Mouse (Mus musculus) liver, embryonic 16.5 days (tissue): ENCODE results near the gene Cavin3. TPM values are rescaled to one million over a fixed set of nuclear protein-coding genes. Genes with fewer than 3 reads are reported as not detected.
A peak's percentile ranks its signal among the peaks of the same experiment; 100 is the strongest.

Experiments
- ATAC-seq: fragments of 200-750 bp; cut with Nextera tagmentation; 2 replicates; pipeline ENCODE4 v1.8.0; 2017; ENCODE audit warnings: low read depth, mild to moderate bottlenecking, moderate number of reproducible peaks, moderate library complexity
- H3K27ac ChIP-seq: fragments of 300-500 bp; sonication (generic); 2 replicates; pipeline ENCODE4 v1.5.1; 2014; ENCODE audit warnings: mild to moderate bottlenecking, low read length
- H3K27me3 ChIP-seq: fragments of 300-500 bp; sonication (generic); 2 replicates; pipeline ENCODE4 v1.6.1; 2014; ENCODE audit warnings: low read depth, low read length, mixed read lengths; ENCODE audit not compliant: control insufficient read depth, insufficient read depth
- H3K36me3 ChIP-seq: fragments of 300-500 bp; sonication (generic); 2 replicates; pipeline ENCODE4 v1.6.1; 2014; ENCODE audit warnings: mild to moderate bottlenecking; ENCODE audit not compliant: control insufficient read depth, insufficient read depth
- H3K4me1 ChIP-seq: fragments of 300-500 bp; sonication (generic); 2 replicates; pipeline ENCODE4 v1.6.1; 2014; ENCODE audit warnings: low read depth, low read length, mixed read lengths; ENCODE audit not compliant: control insufficient read depth
- H3K4me2 ChIP-seq: fragments of 300-500 bp; sonication (generic); 2 replicates; pipeline ENCODE4 v1.6.1; 2014; ENCODE audit warnings: low read depth, low read length, mixed read lengths
- H3K4me3 ChIP-seq: fragments of 300-500 bp; sonication (generic); 2 replicates; pipeline ENCODE4 v1.5.1; 2014; ENCODE audit warnings: low read depth, mild to moderate bottlenecking, low read length
- H3K9ac ChIP-seq: fragments of 300-500 bp; sonication (generic); 2 replicates; pipeline ENCODE4 v1.6.1; 2014; ENCODE audit warnings: low read depth, low read length
- H3K9me3 ChIP-seq: fragments of 300-500 bp; sonication (generic); replicated peaks from 2 replicates; pipeline ENCODE4 v1.6.1; 2016; ENCODE audit warnings: low read length; ENCODE audit not compliant: control insufficient read depth
- WGBS: fragments of 180-500 bp; shearing (Covaris S2); extraction: QIAGEN DNeasy Blood & Tissue Kit; methylation state at CpG from one replicate; pipeline ENCODE4 v1.1.7; 2014; ENCODE audit not compliant: insufficient replicate concordance; 5-methylcytosine and 5-hydroxymethylcytosine counted together
- polyA plus RNA-seq: library from polyadenylated mRNA; unstranded; fragments of >200 nt; fragmentation: Nextera tagmentation; extraction: Ambion mirVana; gene quantifications from 2 replicates; pipeline ENCODE4 v1.2.1, GENCODE M21; 2015

Gene Cavin3
- polyA plus RNA-seq, 1 experiment from 2014 or later = 5.2 TPM

DNA sequence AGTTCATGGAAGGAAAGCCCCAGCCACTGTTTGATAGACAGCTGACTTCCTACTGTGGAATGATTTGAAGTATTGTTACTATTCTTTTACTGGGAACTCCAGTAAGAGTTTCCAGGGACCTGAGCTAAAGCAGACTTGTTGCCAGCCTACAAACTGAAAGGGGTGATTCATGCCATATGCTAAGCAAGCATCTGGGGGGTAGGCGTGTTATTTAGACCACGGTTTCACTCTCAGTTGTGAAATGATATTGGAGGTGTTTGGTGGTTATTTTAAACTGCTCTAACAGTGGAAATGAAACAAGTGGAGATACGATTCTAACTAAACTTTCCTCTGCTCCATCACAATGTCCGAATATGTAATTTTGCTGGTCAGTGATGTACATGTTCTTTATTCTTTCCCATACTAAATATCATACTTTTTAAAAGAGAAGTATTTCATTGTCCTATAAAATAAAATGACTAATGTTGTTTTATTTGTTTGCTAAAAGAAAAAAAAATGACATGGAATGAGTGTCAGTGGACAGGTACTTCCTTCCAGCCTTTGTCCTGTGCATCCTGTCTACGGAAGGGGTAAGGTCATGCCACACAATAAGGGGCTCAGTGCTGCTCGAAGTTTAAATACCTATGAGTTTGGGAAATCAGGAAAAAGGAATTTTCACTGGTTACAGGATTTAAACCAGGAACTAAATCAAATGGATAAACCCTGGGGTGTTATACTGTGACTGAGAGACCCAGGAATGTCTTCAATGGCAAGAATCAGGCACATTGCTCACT, 5.2 kb upstream of the Cavin3 start:
- Histone ChIP-seq H3K27ac (no peak overlapping the region), H3K9ac (no peak overlapping the region), H3K4me2 (no peak overlapping the region), H3K4me3 (no peak overlapping the region), H3K9me3 (no peaks in the 10 kb centered on the region), H3K4me1 (no peaks in the 10 kb centered on the region), H3K36me3 (no peaks in the 10 kb centered on the region), H3K27me3 (peaks cover 5% of the 10 kb centered on the region)
- WGBS = 41% methylated on average over 6 of the region's 6 CpGs
- ATAC-seq = no peak

DNA sequence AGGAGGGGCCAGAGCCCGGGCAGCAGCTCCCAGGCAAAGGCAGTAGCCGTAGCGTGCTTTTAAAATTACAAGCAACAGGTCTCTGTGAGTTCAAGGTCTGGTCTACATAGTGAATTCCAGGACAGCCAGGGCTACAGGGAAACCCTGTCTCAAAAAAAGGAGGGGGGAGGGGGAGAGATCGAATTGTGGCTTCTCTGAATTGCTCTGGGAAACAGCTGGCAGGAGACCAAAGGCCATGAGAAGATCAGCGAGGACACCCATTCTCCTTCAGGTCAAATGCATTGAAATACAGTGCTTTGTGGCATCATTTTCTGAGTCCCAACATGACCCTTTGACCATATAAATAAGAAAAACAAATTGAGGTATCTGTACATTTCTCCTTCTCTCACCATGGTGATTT, 2.9 kb upstream of the Cavin3 start:
- Histone ChIP-seq H3K36me3 (no peaks in the 10 kb centered on the region), H3K9ac (no peak overlapping the region), H3K4me3 (no peak overlapping the region), H3K27ac (no peak overlapping the region), H3K4me2 (no peak overlapping the region), H3K27me3 (peaks cover 18% of the 10 kb centered on the region), H3K4me1 (no peaks in the 10 kb centered on the region), H3K9me3 (no peaks in the 10 kb centered on the region)
- ATAC-seq = no peak
- 47% methylated on average over 5 of the region's 5 CpGs for WGBS

DNA sequence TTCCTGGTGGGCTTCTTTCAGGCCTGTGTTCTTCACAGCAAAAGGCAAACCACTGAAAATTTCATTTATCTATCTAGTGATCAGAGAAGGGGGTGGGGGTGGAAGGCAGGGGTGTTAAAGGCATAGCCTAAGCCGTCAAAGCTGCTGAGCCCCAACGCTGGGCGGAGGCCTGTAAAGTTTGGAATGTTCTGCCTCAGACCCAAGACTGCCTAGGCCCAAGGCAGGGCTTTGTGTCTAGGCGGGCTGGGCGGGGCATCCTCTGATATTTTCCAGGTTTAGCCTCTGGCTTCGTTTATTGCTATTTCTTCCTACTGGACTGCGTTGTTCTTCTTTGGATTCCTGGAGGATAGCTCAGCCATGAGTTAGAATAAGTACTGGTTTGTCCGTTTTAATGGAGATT, 326 bp upstream of the Cavin3 start:
- Histone ChIP-seq H3K27me3 (peaks cover 18% of the 10 kb centered on the region), H3K36me3 (no peaks in the 10 kb centered on the region), H3K4me3 (peak overlapping the region; percentile 37; the same call in 1 of the 2 replicates), H3K4me2 (peak overlapping the region; percentile 55; the same call in 1 of the 2 replicates), H3K4me1 (no peaks in the 10 kb centered on the region), H3K9ac (no peak overlapping the region), H3K27ac (no peak overlapping the region), H3K9me3 (no peaks in the 10 kb centered on the region)
- 48% methylated on average over 8 of the region's 8 CpGs for WGBS
- no peak for ATAC-seq

DNA sequence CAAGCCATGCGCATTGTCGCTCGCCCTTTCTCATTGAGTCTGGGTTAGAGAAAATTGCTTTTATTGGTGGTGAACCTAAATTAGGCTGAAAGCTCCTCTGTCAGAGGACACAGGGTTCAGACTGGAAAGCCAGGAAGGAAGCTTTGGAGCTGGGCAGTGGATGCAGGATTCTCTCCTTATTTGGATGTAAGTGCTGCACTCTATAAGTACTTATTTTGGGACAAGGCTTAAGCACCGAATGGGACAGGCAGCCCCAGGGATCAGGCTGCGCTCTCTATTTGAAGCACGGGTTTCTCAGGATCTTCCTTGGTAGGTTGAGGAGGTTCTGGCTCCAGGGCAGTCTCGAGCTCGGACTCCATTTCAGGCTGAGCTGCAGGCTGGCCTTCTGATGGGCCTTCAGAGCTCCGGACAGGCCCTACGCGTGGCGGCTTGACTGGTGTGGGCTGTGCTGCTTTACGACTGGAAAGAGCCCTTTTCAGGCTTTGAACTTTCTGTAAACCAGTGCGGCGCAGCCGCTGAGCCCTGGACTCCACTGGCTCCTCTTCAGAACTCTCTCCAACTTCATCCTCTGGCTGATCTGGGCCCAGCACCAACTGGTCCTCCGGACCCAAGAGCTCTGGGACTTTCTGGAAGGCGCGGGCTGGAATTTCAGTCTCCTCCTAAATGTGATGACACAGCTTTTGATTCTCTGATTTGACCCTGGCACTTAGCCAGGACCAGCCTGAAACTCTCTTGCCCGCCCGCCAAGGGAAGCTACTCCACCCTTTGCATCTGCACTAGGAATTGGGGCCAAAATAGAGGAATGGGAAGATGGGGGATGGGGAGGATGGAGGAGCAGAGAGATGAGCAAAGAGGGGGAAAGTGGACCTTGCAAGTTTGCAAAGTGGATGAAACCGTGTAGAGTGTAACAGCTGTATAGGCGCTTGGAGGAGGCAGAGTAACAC, 1.3 kb downstream of the Cavin3 start:
- H3K9ac ChIP-seq = no peak overlapping the region
- H3K27me3 ChIP-seq = peaks cover 18% of the 10 kb centered on the region
- ATAC-seq = no peak
- no peaks in the 10 kb centered on the region for H3K4me1 ChIP-seq
- no peak overlapping the region for H3K27ac ChIP-seq
- WGBS = 63% methylated on average over 23 of the region's 23 CpGs
- H3K4me2 ChIP-seq = no peak overlapping the region
- H3K36me3 ChIP-seq = no peaks in the 10 kb centered on the region
- H3K9me3 ChIP-seq = no peaks in the 10 kb centered on the region
- no peak overlapping the region for H3K4me3 ChIP-seq

DNA sequence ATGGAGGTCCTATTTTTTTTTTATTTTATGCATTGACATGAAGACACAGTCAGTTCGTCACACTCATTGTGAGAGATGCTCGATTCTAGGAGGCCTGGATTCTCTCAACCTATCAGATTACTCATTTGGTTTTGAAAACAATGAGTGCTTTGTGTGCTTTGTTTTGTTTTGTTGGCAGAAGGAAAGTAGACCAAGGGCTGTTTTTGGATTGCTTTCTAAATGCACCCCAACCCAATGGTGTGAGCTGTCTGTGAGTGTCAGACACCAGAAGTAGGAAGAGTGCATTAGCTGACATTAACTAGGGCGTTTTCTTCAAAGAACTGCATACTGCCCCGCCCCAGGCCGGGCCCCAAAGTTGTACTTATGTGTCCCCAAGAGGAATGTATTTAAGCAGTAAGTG, 2.0 kb downstream of the Cavin3 start:
- no peak overlapping the region for H3K27ac ChIP-seq
- no peaks in the 10 kb centered on the region for H3K36me3 ChIP-seq
- 51% methylated on average over 5 of the region's 5 CpGs for WGBS
- ATAC-seq = no peak
- H3K4me1 ChIP-seq = no peaks in the 10 kb centered on the region
- no peak overlapping the region for H3K4me2 ChIP-seq
- no peaks in the 10 kb centered on the region for H3K9me3 ChIP-seq
- H3K9ac ChIP-seq = no peak overlapping the region
- no peak overlapping the region for H3K4me3 ChIP-seq
- H3K27me3 ChIP-seq = peaks cover 18% of the 10 kb centered on the region

DNA sequence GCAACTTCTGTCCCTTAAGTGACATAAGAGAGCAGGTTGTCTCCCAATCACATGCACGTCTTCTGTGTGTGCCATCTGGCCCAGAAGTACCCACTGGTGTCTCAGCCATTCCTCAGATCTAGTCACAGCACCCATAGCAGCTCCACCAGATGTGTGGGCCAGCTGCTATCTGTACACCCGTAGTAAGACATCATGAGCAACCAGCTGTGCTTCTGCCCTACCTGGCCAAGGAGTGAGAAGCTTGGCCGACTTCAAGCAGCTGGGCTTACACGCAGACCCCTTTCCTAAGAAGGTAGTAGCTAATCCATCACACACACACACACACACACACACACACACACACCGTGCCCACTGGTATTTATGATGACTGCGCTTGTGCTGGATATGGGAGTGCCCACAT, 2.9 kb downstream of the Cavin3 start:
- Histone ChIP-seq H3K4me3 (no peak overlapping the region), H3K36me3 (no peaks in the 10 kb centered on the region), H3K27ac (no peak overlapping the region), H3K27me3 (peaks cover 18% of the 10 kb centered on the region), H3K4me1 (no peaks in the 10 kb centered on the region), H3K9me3 (no peaks in the 10 kb centered on the region), H3K9ac (no peak overlapping the region), H3K4me2 (no peak overlapping the region)
- no peak for ATAC-seq
- WGBS = 71% methylated on average over 6 of the region's 6 CpGs

DNA sequence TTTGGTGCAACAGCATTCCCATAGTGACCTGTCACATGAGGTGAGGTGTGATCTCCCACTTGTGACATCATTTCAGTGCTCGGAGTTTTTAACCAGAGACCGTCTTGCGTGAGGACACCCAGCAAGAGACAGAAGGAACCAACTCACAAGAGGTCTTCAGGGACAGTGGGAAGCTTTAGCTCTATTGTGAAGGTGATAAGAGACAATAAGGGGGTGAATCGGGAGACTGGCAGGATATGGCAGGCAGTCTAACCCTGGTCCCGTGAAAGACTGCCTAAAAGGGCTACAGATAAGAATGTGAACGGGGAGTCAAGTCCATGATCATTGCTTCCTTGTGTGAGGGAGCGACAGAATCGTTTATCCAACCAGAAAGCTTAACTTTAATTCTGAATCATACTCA, 3.8 kb downstream of the Cavin3 start:
- WGBS = 47% methylated on average over 8 of the region's 8 CpGs
- no peak for ATAC-seq
- no peak overlapping the region for H3K27ac ChIP-seq

DNA sequence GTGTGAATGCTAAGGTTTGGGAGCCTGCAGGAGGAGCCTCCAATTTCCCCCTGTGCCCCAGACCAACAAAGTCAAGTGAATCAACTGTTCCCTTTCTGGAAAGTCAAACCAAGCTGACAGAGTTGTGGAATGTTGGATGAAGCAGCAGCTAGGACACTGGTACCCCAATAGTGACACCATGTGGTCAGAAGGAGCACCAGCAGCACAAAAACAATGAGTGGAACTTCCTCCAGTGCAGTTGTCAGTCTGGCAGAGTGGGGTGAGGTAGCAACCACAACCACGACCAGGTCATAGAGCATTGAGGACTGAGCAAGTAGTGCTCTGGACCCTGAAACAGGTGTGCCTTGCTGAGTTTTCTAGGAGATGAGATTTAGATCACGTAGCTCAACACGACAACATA, 4.3 kb downstream of the Cavin3 start:
- no peak for ATAC-seq
- Histone ChIP-seq H3K4me3 (no peak overlapping the region), H3K9me3 (no peaks in the 10 kb centered on the region), H3K27me3 (peaks cover 18% of the 10 kb centered on the region), H3K4me2 (no peak overlapping the region), H3K36me3 (no peaks in the 10 kb centered on the region), H3K27ac (no peak overlapping the region), H3K9ac (no peak overlapping the region), H3K4me1 (no peaks in the 10 kb centered on the region)
- WGBS = 51% methylated on average over 3 of the region's 3 CpGs

More for the DNA sequence above, 3.8 kb downstream of the Cavin3 start:
- Histone ChIP-seq H3K4me2 (no peak overlapping the region), H3K9ac (no peak overlapping the region), H3K4me1 (no peaks in the 10 kb centered on the region), H3K4me3 (no peak overlapping the region), H3K9me3 (no peaks in the 10 kb centered on the region), H3K36me3 (no peaks in the 10 kb centered on the region), H3K27me3 (peaks cover 18% of the 10 kb centered on the region)

DNA sequence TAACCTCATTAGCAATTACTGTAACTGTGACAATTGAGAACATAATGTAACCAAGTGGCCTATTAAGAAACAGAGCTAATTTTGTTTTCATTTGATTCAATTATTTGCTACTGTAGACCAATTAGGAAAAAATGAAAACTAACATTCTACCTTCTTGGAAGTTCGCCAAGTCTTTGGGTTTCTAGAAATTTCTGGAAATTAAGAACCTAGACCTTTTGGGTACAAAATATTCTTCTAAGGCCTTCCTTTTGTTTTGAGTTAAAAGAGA, 4.7 kb downstream of the Cavin3 start:
- ATAC-seq = no peak
- Histone ChIP-seq H3K4me1 (no peaks in the 10 kb centered on the region), H3K27ac (no peak overlapping the region), H3K4me3 (no peak overlapping the region), H3K4me2 (no peak overlapping the region), H3K9ac (no peak overlapping the region), H3K36me3 (no peaks in the 10 kb centered on the region), H3K9me3 (no peaks in the 10 kb centered on the region), H3K27me3 (peaks cover 14% of the 10 kb centered on the region)
- WGBS = 63% methylated on average over 1 of the region's 1 CpGs
